Mouse (Mus musculus) urinary bladder, postnatal 14 days (tissue): ENCODE measurements around the gene Gm4952.
"Not testable (repeated sequence)": the region's sequence is repeated elsewhere in the genome, so short reads cannot be mapped to it uniquely, and the experiment has no call there.

Experiments used
- DNase-seq: peaks from one replicate; pipeline ENCODE4 v3.0.0; 2021; ENCODE audit warnings: low spot score

The Gm4952 gene

GRCm38 (mm10) chr19:12600684-12601480 is 1.1 kb downstream of the Gm4952 start:
- no peak for DNase-seq

GRCm38 (mm10) chr19:12608336-12608735 is 8.6 kb downstream of the Gm4952 start:
- DNase-seq, result no peak

GRCm38 (mm10) chr19:12613646-12614045 is 13.9 kb downstream of the Gm4952 start:
- no peak for DNase-seq

GRCm38 (mm10) chr19:12633176-12633575 is 33.4 kb downstream of the Gm4952 start, which contains the start of gene Glyat:
Gene Glyat, plus strand, starts transcription at chr19:12633308.
- no peak for DNase-seq

- no peak for DNase-seq
These were observed 34.5 kb downstream of the Gm4952 start for GRCm38 (mm10) chr19:12634259-12634658.

- DNase-seq, result no peak
These were observed 35.2 kb downstream of the Gm4952 start for GRCm38 (mm10) chr19:12634963-12635362.

GRCm38 (mm10) chr19:12636863-12637262 is 37.1 kb downstream of the Gm4952 start:
- DNase-seq, result no peak

- DNase-seq, result no peak
These were observed 38.3 kb downstream of the Gm4952 start for GRCm38 (mm10) chr19:12638049-12638448.

GRCm38 (mm10) chr19:12649511-12649910 is 49.7 kb downstream of the Gm4952 start:
- DNase-seq, result no peak

GRCm38 (mm10) chr19:12666156-12666555 is 66.4 kb downstream of the Gm4952 start:
- no peak for DNase-seq

- not testable (repeated sequence) for DNase-seq
These were observed 68.8 kb downstream of the Gm4952 start for GRCm38 (mm10) chr19:12668601-12669000.

- DNase-seq, result no peak
These were observed 70.4 kb downstream of the Gm4952 start, which contains the start of gene Olfr1442 for GRCm38 (mm10) chr19:12670139-12670538. Gene Olfr1442, plus strand, starts transcription at chr19:12670439.

GRCm38 (mm10) chr19:12671051-12671450 is 71.3 kb downstream of the Gm4952 start:
- no peak for DNase-seq

GRCm38 (mm10) chr19:12677812-12678211 is 78.0 kb downstream of the Gm4952 start, which contains the start of gene Olfr1443:
Gene Olfr1443, plus strand, starts transcription at chr19:12678112.
- DNase-seq, result no peak
